Mouse (Mus musculus): ENCODE results near the gene Gm42372. TPM values are rescaled to one million over a fixed set of nuclear protein-coding genes. Genes with fewer than 3 reads are reported as not detected.

The Gm42372 gene
- total RNA-seq, 2 experiments from 2014 or later: 62.3 to 67.7 TPM

DNA sequence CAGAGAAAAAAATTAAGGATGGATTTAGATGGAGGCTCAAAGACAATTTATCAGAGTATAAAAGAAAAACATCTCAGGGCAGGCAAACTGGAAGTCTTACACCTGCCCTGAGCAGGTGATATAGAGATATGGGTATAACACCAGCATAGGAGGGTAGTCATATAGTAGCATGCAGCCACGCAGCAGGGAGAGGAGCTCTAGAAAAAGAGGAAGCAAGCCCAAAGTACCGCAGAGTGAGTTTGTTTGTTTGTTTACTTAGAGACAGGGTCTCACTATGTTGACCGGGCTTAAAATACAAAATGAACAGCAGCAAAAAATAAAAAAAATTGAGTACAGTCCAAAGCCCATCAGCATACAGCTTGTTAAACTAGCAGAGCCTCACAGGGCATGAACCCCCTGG, 11.7 kb upstream of the Gm42372 start:
- no peak overlapping the region for H3K4me3 ChIP-seq

DNA sequence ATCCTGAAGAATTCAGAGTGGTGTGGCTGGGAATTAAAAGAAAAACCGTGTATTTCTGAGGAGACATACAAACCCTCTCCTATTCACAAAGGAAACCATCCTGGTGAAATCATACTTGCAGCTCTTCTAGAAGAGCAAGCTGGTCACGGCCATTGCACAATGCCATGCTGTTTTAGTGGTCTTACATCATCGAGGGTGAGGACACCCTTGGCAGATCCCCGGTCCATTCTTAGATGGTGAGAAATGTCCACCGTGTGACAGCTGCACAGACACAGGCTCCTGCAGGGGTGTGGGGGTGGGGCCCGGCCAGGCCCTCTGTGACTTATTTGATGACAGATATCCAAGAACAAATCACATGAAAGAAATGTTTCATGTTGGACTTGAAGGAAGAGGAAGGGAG, 8.9 kb upstream of the Gm42372 start:
- Histone ChIP-seq H3K27ac (peak overlapping the region; percentile 59), H3K4me3 (no peak overlapping the region)
- no peak for TF ChIP-seq CTCF (IDR thresholded peaks at IDR 0.05)
- intact Hi-C loops (cut with DNase I): no loop called here
- no peak for DNase-seq (ENCODE audit: extremely low spot score in 1 of 2, low spot score in 2 of 2)

More for the DNA sequence above, 11.7 kb upstream of the Gm42372 start:
- no peak for DNase-seq (ENCODE audit: extremely low spot score in 1 of 2, low spot score in 2 of 2)
- no peak for TF ChIP-seq CTCF (IDR thresholded peaks at IDR 0.05)
- H3K27ac ChIP-seq: no peak overlapping the region
- intact Hi-C loops (cut with DNase I): no loop called here

DNA sequence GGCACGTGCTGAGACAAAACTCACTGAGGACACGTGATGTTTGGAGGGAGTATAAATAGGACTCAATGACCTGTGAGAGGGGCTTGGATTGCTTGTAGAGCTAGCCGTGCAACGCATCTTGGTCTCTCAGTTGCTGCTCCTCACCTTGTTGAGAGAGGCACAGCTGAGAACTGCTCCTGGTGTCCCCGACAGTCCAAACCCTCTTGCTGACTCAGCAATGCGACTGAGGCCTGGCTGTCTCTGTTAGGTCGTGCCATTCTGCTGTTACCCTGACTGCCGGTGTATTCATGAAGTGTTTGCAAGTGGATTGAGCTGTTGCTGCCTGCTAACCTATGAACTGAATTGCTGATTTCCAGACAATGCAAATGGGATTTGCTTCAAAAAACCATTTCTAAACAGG, 6.6 kb upstream of the Gm42372 start:
- no peak for TF ChIP-seq CTCF (IDR thresholded peaks at IDR 0.05)
- no peak for DNase-seq (ENCODE audit: extremely low spot score in 1 of 2, low spot score in 2 of 2)
- H3K4me3 ChIP-seq: no peak overlapping the region
- H3K27ac ChIP-seq: no peak overlapping the region
- intact Hi-C loops (cut with DNase I): no loop called here

DNA sequence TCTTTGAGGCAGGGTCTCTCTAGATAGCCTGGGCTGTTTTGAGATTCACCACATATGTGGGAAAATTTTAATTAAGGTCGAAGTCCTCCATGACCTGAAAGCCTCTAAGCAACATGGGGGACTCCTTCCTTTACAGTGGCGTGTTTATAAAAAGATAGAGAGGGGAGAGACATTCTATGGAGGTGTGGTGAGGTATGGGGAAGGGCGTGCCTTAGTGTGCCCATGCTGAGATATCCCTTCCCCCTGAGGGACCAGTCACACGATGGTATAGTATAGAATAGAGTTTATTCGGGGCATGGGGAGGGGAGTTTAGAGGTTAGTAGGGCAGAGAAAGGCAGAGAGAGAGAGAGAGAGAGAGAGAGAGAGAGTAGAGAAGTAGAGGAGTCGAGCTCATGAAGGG, 4.7 kb upstream of the Gm42372 start:
- intact Hi-C loops (cut with DNase I): no loop called here
- TF ChIP-seq CTCF (IDR thresholded peaks at IDR 0.05): no peak
- no peak overlapping the region for H3K4me3 ChIP-seq
- DNase-seq (ENCODE audit: extremely low spot score in 1 of 2, low spot score in 2 of 2): no peak
- no peak overlapping the region for H3K27ac ChIP-seq

DNA sequence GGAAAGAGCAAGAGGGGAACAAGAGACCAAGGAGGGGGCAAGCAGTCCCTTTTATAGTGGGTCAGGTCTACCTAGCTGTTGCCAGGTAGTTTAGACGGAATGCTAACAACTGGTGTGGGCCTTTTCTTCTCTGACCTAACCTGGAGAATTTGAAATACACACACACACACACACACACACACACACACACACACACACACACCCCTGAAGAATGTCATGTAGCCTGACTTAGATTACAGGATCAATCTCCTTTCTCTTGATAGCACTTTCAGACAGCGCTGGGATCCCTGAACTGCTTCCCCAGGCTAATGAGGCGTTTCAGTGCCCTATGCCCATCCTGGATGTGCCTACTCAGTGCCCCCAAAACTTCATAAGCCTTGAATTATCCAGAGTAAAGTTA, 4.3 kb upstream of the Gm42372 start:
- TF ChIP-seq CTCF (IDR thresholded peaks at IDR 0.05): no peak
- intact Hi-C loops (cut with DNase I): no loop called here
- Histone ChIP-seq H3K4me3 (no peak overlapping the region), H3K27ac (no peak overlapping the region)
- no peak for DNase-seq (ENCODE audit: extremely low spot score in 1 of 2, low spot score in 2 of 2)

DNA sequence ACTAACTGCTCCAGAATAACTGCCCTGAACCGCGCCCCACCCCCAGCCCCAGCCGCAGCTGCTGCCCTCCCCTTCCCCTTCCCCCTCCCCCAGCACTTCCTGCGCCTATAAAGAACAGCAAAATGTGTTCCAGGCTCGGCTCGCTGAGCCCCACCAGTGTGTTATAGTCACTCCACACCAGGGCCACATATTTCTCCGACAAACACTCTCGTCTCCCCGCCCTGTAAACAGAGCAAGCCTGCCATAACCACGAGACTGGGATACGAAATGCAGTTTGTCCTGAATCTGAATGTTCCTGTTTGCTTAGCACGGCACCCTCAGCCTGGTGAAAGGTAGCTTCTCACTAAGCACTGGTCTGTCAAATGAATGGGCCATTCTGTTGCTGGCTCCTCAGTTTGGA, 2.5 kb upstream of the Gm42372 start:
- peak overlapping the region; percentile 32 for H3K4me3 ChIP-seq
- no peak for TF ChIP-seq CTCF (IDR thresholded peaks at IDR 0.05)
- peak in 1 of 2 experiments; percentile 51 for DNase-seq (ENCODE audit: extremely low spot score in 1 of 2, low spot score in 2 of 2)
- H3K27ac ChIP-seq: peak overlapping the region; percentile 84
- intact Hi-C loops (cut with DNase I): no loop called here

DNA sequence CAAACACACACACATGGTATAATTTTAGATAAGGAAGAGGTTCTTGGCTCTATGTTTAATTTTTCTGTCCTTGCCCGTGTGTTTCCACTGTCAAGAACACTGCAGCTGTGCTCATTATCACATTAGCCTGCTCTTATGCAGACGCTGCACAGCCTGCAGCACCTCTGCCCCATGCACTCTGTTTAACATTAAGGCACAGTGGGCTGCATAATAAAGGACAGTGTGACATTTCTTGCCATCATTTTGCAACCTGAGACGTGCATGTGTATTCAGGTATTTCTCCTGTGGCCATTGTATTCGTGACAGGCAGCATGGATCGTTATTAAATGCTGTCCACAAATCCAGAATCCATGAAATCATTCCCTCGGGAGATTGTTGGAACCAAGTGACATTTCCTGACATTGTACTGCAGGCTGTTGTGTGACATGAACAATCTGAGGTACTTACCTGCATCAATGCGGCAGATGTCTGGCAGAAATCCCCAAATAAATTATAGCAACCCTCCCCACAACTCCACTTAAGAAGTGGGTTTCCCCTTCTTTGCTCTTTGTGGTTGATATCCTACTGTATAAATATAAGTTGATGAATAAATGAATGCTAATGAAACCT, 4.8 kb downstream of the Gm42372 start:
- no peak for TF ChIP-seq CTCF (IDR thresholded peaks at IDR 0.05)
- H3K27ac ChIP-seq: peak overlapping the region; percentile 15
- H3K4me3 ChIP-seq: 0 out of 2 replicates have a peak overlapping the region, but pooled peaks have one; percentile 3
- intact Hi-C loops (cut with DNase I): no loop called here
- no peak for DNase-seq (ENCODE audit: extremely low spot score in 1 of 2, low spot score in 2 of 2)

DNA sequence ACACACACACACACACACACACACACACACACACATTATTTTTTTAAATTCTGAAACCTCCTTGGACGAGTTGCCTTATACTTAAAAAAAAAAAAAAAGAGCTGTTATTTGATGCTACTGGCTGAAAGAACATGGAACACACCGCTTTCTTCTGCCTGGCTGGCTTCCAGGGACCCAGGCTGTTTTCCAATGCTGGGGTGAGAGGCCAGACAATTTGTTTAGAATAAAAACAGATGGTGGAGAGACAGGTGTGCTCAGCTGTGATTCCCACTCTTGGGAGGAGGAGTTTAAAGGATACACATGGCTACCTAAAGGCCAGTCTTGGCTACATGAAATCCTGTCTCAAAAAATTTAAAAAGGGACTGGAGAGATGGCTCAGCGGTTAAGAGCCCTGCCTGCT, 5.5 kb downstream of the Gm42372 start:
- TF ChIP-seq CTCF (IDR thresholded peaks at IDR 0.05): no peak
- no peak for DNase-seq (ENCODE audit: extremely low spot score in 1 of 2, low spot score in 2 of 2)
- intact Hi-C loops (cut with DNase I): no loop called here
- H3K27ac ChIP-seq: no peak overlapping the region
- H3K4me3 ChIP-seq: no peak overlapping the region

DNA sequence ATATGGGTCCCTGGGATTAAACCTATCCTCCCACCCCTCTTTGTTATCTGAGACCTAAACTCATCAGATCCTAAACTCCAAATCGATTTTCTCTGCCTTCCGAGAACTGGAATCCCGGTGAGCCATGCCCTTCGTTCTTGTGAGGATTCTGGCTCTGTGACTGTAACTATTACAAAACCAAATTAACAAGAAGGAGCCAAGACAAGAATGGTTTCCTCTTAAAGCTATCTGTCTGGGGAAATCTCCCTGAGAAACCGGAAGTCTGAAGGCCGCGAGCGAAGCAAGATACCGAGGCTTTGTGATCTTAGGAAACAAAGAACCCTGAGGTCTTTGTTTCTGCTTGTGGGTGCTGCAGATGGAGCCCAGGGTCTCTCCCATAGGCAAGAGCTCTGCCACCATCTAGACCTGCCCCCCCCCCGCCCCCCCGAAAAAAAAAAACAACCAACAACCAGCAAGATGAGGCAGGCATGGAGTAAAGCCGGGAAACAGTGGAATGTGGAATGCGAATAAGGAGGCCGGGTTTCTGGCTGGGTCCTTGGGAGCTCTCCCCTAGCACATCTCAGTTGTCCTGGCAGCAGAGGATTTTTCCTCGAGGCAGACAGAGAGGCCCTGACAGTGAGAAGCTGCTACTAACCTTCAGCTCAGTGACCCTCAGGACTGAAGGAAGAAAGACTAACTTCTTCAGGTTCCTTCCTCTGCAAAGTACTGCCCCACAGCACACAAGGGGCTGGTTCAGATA, 7.3 kb downstream of the Gm42372 start:
- no peak overlapping the region for H3K27ac ChIP-seq
- TF ChIP-seq CTCF (IDR thresholded peaks at IDR 0.05): no peak
- DNase-seq (ENCODE audit: extremely low spot score in 1 of 2, low spot score in 2 of 2): no peak
- H3K4me3 ChIP-seq: no peak overlapping the region
- intact Hi-C loops (cut with DNase I): no loop called here

DNA sequence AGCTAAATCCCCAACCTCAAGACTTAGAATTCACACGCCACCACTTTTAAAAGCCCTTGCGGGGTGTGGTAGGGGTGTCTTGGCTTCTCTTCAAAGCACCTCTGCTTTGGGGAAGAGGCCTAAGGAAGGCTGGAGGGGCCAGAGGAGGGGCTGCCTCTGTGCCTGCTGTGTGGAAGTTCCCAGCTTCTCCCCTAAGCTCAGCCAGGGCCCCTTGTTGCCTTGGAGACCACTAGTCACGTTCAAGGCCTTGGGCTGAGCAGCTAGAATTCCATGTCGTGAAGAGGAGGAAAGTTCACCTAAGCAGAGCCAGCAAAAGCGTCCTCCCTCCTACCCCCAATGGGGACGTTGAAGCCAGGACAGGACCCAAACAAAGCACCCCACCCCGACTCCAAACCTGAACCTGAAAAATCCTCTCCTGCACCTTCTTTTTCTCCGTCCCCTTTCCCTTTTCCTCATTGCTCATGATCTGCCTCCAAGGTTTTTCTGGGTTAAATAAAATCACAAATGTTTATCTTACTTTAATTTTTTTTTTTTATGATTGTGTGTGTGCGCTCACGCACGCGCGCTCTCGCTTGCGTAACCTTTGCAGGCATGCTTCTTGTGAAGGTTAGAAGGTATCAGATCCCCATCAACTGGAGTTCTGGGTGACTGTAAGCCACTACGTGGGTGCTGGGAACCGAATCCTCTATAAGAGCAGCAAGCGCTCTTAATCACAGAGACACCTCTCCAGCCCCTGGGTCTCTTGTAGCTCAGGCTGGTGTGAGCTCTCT, 9.0 kb downstream of the Gm42372 start:
- Histone ChIP-seq H3K27ac (no peak overlapping the region), H3K4me3 (no peak overlapping the region)
- intact Hi-C loops (cut with DNase I): no loop called here
- no peak for DNase-seq (ENCODE audit: extremely low spot score in 1 of 2, low spot score in 2 of 2)
- no peak for TF ChIP-seq CTCF (IDR thresholded peaks at IDR 0.05)

DNA sequence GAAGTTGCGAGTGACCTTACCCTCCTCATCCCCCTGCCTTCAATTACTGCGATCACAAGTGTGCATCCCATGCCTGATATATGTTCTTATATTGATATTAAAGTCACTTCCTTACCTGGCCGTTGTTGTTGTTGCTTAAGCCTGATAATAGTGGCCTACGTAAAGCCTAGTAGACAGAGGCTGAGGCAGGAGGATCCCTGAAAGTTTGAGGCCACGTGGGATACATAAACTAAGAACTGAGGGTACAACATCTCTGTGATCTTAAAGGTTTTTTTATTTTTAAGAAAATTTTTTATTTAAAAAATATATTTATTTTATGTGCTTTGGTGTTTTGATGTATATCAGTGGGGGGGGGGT, 9.5 kb downstream of the Gm42372 start, which contains the start of gene Ccdc8:
Ccdc8 (plus strand) TSS at position 258 of the 357 bp plus-strand sequence.
- Histone ChIP-seq H3K27ac (no peak within 1 kb of the TSS), H3K4me3 (peak within 1 kb of the TSS; percentile 41)
- no peak for DNase-seq (ENCODE audit: extremely low spot score in 1 of 2, low spot score in 2 of 2)
- intact Hi-C loops (cut with DNase I): no loop called here
- no peak for TF ChIP-seq CTCF (IDR thresholded peaks at IDR 0.05)

Data from left cerebral cortex, adult 2 months (tissue).